Mouse (Mus musculus): ENCODE measurements at regions not wholly inside any gene's neighbourhood (a gene's known extent, or its start where the extent isn't known, plus 50 kb on each side); places are given as distances from the start of the nearest gene placed in this dataset.

DNA sequence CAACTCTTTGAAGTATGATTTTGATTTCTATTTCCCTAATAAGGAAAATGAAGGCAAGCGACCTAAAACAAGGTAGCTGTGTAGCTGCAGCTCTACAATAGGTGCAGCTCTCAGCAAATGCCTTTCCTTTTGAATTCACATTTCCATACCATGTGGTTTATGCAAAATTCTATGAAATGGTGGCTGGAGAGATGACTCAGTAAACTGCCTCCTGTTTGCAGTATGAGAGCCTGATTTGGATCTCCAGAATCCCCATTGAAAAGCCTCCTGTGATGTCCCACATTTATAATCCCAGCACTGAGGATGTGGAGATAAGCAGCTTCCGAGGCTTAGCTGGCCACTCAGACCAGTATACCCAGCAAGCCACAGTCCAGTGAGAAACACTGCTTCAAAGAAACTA is 59.6 kb downstream of the Npy1r start:
- no peak for DNase-seq (ENCODE audit: low read depth, low spot score)

DNA sequence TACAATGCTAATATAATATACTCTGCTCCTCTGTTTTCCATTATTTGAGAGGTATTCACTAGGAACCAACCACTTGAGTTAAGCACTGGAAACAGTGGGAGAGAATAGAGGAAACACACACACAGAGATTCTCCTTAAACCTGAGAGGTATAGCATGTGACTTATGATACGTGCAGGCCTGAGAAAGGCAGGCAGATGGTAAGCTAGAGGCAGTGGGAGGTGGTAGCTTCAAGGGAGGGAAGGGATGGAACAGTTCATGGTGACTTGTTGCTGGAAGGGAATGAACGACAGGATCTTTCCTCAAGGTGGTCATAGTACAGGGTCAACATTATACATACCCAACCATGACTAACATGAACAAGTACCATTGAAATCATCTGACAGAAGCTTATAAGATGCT is 60.8 kb downstream of the Npy1r start:
- no peak for DNase-seq (ENCODE audit: low read depth, low spot score)

DNA sequence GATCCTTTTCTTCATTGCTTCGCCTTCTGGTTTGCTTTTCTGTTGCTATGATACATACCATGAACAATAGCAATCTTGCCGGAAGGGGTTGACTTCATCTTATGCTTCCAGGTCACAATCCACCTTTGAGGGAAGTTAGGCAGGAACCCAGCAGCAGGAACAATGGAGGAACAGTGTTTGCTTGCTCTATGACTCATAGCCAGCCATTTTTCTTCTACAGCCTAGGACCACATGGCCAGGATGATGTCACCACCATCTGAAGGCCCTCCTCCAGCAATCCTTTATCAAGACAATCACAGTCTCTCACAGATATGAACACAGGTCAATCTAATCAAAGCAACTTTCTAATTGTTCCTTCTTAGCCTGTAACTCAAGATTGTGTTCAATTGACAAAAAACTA is 61.5 kb downstream of the Npy1r start:
- DNase-seq (ENCODE audit: low read depth, low spot score): no peak

DNA sequence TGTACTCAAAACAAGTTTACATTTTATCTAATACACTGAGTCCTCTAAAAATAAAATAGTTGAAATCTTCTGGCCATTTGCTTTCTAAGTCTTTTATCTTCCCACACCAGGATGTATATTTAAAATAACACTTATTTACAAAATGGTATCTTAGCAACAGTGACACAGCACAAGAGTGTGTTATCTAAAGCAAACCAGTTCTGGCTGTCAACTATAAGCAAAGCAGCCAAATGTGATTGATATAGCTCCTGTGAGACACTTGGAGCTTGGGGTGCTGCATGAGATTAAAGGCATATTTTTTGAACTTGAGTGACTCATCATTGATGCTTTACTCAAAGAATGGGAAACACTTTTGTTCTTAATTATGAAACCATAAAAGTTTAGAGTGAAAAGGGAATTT is 62.7 kb downstream of the Npy1r start:
- no peak for DNase-seq (ENCODE audit: low read depth, low spot score)

DNA sequence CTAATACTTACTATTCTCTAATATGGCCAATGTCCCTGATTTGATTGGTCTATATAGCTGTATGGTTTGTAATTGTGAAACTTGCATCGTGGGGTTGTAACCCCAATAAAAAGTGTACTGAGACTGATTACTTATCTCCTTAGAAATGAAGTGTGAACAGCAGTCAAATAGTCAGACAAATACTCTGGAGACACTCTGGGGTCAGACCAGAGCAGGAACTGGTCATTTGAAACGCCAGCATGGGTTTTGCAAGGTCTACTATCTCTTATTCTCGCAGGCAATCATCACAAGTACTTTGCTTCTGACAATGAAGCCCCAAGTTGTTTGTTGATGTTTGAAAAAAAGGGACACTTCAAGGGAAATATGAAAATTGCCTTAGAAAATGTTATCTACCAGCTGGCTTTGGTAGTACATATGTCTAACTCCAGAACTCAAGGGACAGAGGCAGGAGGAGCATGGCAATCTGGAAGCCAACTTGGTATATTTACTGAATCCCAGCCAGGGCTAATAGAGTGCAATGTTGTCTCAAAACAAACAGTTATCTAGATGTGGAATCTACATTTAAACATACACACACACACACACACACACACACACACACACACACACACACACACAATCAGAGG is 64.1 kb downstream of the Npy1r start:
- no peak for DNase-seq (ENCODE audit: low read depth, low spot score)

DNA sequence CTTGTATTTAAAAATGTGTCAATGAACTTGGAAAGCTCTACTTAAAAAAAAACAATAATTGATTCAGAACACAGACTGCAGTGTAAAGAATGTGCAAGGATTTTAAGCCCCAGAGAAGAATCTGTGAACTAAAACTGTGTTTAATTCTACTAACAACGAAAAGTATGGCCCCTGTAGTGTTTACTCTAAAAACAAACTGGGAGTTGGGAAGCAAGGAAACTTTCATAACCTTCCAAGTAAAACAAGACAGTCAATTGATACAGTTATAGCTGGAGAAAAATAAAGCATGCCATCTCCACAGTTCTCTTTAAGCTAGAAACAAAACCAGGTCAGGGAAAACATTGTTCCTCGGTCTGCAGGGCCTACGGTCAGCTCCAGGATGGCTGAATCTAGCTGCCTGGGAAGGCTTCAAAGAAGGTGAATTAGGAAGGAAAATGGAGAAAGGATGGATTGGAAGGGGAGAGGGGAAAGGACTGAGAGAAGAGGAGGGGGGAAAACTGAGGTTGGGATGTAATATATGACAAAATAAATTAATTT is 68.1 kb downstream of the Npy1r start:
- no peak for DNase-seq (ENCODE audit: low read depth, low spot score)

DNA sequence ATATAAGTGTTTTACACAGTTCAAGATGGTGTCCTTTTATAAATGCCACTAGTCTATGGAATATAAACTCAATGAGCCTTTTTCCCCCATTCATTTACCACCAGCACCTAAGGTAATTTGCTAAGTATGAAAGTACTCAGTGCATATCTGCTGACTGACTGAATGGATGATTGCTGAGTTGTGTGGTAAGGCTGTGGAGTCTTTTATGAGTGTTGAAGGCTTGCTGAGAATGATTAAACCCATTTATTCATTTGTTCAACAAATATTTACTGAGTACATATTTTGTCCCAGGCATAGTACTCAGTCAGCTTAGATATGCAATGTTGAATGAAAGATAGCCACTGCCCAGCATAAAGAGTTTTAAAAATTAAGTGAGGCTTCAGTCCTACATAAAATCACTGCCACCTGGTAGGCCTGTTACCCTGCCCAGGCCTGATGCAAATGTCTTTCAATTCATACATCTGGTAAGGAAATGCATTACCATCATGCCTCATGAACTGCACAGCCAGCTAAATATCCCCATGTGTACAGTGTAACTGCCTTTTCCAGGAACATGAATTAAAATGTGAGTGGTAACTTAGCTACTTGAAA is 71.5 kb downstream of the Npy1r start:
- DNase-seq (ENCODE audit: low read depth, low spot score): peak; percentile 29

DNA sequence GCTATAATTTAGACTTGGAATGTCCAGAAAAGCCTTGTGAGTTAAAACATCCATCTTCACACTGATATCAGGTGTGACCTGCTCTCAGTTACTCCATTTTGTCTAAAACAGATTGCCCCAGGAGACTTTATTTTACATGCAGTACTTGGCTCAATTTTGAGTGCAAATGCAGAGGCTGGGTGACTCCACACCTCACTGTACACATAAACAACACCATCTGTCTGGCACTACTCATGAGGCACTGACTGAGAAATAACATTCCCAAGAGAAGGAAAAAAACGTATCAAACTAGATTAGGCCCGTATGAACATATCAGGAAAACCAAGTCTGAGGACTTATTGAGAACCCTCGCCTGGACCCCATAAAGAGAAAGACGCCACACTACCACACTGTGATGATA is 74.1 kb downstream of the Npy1r start:
- DNase-seq (ENCODE audit: low read depth, low spot score): no peak

DNA sequence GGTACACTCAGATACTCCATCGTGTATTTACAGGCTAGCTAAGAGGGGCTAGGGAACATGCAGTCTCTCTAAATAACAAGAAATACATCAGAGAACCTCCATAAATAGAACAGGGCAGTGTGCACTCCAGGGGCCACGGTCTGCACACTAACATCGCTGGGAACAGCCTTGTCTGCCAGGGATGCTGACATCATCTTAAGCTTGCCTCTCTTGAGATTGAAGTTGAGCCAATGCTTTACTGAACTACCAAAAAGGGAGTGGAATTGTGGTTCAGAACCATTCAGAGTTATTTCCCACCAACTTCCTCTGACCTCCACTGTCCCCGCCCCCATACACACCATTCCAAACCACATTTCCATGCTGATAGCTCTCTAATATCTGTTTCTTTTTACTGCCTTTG is 75.7 kb downstream of the Npy1r start:
- no peak for DNase-seq (ENCODE audit: low read depth, low spot score)

DNA sequence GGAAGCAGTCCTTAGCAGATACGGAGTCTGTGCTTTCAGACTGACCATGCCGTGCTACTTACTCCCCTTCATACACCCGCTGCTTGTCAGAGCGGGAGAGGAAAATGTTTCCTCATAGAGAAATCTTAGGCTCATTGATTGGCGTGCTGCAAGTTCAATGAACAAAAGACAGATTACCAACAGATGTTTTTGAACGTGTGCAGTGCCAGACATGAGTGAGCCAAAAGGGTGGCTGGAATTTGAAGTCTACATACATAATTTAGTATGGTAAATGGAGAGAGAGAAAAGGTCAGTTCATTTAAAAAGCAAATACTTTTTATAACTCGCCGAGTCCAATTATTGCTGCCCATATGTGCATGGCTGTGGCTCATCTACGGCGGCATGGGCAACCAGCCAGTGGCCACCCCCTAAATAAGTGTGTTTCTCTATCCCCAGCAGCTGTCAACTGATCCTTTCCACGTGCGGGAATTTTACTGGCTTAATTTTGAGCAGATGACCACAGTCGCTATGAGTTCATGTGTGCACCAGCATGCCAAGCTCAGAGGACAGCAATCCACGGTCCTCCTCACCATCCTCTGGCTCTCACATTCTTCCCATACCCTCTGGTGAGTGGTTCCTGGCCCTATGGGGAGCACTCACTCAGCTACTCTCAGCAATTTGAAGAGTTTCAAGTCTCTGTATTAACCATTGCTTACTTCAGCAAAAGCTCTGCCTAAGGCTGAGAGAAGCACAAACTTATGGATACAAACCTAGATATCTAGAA is 80.3 kb downstream of the Npy1r start:
- peak; percentile 72 for DNase-seq (ENCODE audit: low read depth, low spot score)

DNA sequence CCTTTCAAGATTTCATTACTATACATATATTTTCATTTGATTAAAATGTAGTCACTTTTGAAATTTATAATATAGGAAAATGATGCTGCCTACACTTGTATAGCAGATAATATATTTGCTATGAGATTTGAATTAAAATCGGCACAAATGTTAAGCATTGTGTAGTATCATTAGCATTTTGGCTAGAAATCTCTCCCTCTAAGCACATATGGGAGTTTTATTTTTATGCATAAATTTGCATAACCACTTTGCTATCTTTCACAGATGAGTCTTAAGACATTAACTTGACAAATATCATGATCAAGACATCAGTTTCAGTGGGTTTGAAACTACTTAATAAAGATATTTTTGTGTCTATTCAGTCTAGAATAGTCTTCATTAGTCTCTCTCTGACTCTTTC is 80.4 kb upstream of the Naf1 start:
- DNase-seq (ENCODE audit: low read depth, low spot score): no peak

DNA sequence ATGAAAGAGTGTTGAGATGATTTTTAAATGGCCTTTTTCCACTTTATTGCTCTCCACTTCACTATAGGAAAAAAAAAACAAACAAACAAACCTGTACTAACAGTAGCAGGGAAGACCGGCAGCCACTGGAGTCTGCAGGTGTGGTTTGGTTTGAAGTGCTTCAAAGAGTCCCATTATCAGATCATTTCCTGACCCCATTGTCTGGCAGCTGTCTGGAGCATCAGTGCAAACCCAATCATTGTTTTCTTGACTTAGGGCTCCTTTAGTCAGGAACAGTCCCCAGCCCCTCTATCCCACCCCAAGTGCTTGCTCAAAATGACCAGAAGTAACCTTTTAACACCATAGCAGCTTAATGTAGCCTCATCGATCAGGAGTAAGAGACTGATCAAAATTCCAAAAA is 77.4 kb upstream of the Naf1 start:
- no peak for DNase-seq (ENCODE audit: low read depth, low spot score)

DNA sequence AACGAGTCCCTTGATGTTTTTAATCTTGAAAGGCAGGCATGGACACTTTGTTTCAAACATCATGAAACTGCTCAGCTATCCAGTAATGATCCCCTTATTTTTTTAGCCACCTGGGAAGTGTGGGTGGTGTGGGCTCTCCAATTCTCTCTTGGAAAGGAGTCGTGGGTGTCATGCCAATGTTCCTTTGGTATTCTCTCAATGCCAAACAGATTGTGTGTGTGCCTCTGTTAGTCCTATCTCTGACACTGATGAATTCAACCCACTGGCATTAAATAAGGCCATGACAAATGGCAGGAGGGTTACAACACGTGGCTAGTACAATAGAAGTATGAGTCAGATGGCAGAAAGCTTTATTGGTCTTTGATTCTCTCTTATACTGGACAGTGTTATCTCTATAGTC is 74.0 kb upstream of the Naf1 start:
- DNase-seq (ENCODE audit: low read depth, low spot score): no peak

Measured in forelimb bud, embryonic 11.5 days (tissue).